Mouse (Mus musculus): ENCODE results near the gene Entpd5. TPM values are rescaled to one million over a fixed set of nuclear protein-coding genes. Genes with fewer than 3 reads are reported as not detected.

The Entpd5 gene
- total and polyA plus RNA-seq, 2 experiments from 2014 or later = 12.4 to 14.0 TPM

DNA sequence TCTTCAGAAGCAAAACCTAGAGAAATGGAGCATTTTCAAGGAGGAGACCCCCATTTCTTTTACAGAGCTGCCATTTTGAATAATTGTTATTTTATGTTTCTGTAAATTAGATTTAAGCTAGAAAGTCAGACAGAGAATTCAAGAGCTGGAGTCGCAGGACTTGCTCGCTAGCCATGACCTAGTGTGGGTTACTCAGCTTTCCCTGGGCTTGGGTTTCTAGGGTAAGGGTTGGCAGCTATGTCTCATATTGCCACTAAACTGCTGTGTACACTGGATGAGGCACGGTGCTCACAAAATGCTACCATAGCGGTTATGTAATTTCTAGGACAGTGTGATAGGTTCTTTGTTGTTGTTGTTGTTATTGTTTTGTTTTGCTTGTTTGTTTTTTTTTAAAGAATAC lies 16.1 kb downstream of the Entpd5 start:
- Histone ChIP-seq H3K4me1 (ENCODE audit: insufficient read depth) (no peaks in the 10 kb centered on the region), H3K9ac (no peak overlapping the region), H3K9me3 (ENCODE audit: low read length) (no peaks in the 10 kb centered on the region), H3K27ac (ENCODE audit: low read depth, low read length) (no peak overlapping the region), H3K4me3 (ENCODE audit: low read depth, low read length) (no peak overlapping the region), H3K36me3 (ENCODE audit: insufficient read depth) (no peaks in the 10 kb centered on the region; the same call in 1 of the 2 replicates), H3K4me2 (ENCODE audit: low read depth) (no peak overlapping the region), H3K27me3 (ENCODE audit: insufficient read depth, low read length) (no peaks in the 10 kb centered on the region)
- no peak for DNase-seq
- 99% methylated on average over 4 of the region's 4 CpGs for WGBS
- ATAC-seq = no peak
- no peak for TF ChIP-seq CTCF (IDR thresholded peaks at IDR 0.05; ENCODE audit: low read depth)

DNA sequence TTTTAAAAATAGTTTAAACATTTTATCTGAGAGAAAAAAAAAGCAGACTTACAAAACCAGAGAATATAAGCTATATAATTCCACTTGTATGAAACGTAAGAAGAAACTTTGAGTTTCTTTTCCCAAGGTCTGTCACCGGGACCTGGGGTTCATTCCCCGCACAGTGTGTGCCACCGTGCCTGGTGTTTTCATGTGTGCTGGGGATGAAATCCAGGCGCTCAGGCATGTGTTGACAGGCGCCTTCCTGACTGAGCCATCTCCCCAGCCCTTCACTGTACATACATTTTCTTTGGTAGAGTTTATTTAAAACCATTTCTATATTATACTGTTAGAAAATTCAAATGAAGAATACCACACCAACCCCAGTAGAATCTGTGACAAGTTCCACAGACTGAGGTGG lies 18.5 kb downstream of the Entpd5 start:
- no peaks in the 10 kb centered on the region for H3K9me3 ChIP-seq (ENCODE audit: low read length)
- ATAC-seq = no peak

DNA sequence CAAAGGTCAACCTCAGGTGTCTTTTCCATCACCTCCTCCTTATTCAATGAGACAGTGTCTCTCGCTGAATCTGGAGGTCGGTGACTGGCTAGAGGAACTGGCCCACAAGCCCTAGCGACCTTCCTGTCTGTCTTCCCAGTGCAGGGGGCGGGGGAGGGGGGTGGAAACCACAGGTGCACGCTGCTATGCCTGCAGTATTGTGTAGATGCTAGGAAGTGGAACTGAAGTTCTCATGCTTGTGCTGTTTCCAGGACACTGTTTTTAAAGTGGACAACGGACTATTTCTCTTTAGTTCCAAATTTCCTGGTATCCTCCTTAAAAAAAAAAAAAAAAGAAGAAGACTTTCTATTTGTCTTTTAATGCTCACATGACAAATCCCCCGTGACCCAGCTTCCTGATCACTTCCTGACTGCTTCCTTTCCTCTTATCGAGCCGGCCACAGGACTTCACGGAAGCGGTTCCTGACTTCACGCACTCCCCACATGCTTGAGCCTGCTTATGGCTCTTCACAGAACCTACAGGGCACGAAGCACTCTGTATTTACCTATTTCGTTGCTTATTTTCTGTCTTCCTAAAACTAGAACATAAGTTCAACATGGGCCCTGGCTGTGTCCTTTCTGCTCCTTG lies 19.9 kb downstream of the Entpd5 start:
- TF ChIP-seq CTCF (IDR thresholded peaks at IDR 0.05; ENCODE audit: low read depth) = no peak
- H3K4me3 ChIP-seq (ENCODE audit: low read depth, low read length) = no peak overlapping the region
- H3K36me3 ChIP-seq (ENCODE audit: insufficient read depth) = no peaks in the 10 kb centered on the region; the same call in 1 of the 2 replicates
- no peak overlapping the region for H3K9ac ChIP-seq
- no peak overlapping the region for H3K4me2 ChIP-seq (ENCODE audit: low read depth)
- H3K4me1 ChIP-seq (ENCODE audit: insufficient read depth) = no peaks in the 10 kb centered on the region
- DNase-seq (no peak), ATAC-seq (no peak)
- no peak overlapping the region for H3K27ac ChIP-seq (ENCODE audit: low read depth, low read length)
- H3K27me3 ChIP-seq (ENCODE audit: insufficient read depth, low read length) = no peaks in the 10 kb centered on the region
- no peaks in the 10 kb centered on the region for H3K9me3 ChIP-seq (ENCODE audit: low read length)
- 79% methylated on average over 14 of the region's 14 CpGs for WGBS

More for the DNA sequence above, 18.5 kb downstream of the Entpd5 start:
- 93% methylated on average over 6 of the region's 6 CpGs for whole genome bisulfite sequencing
- Histone ChIP-seq H3K4me1 (ENCODE audit: insufficient read depth) (no peaks in the 10 kb centered on the region), H3K4me2 (ENCODE audit: low read depth) (no peak overlapping the region), H3K27me3 (ENCODE audit: insufficient read depth, low read length) (no peaks in the 10 kb centered on the region), H3K9ac (no peak overlapping the region), H3K36me3 (ENCODE audit: insufficient read depth) (no peaks in the 10 kb centered on the region; the same call in 1 of the 2 replicates), H3K4me3 (ENCODE audit: low read depth, low read length) (no peak overlapping the region), H3K27ac (ENCODE audit: low read depth, low read length) (no peak overlapping the region)
- no peak for DNase-seq
- TF ChIP-seq CTCF (IDR thresholded peaks at IDR 0.05; ENCODE audit: low read depth) = no peak

DNA sequence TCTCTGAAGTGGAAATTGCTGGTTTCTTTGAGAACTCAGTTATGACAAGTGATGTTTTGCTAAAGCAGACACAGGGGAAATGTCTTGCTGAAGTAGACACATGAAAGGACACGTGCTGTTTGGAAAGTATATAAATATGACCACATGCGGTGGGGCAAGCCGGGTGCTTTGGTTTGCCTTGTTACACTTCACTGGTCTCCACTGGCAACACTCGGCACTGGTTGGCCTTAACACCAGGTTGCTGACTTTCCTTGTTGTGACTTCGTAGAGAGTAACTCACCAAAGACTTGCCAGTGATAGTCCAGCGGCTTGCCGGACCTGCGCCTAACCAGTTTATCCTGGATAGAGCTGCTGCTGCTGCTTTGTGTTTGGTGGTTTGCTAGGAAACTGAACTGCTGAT lies 20.7 kb downstream of the Entpd5 start:
- H3K27ac ChIP-seq (ENCODE audit: low read depth, low read length) = no peak overlapping the region
- H3K9me3 ChIP-seq (ENCODE audit: low read length) = no peaks in the 10 kb centered on the region
- no peak overlapping the region for H3K4me2 ChIP-seq (ENCODE audit: low read depth)
- H3K27me3 ChIP-seq (ENCODE audit: insufficient read depth, low read length) = no peaks in the 10 kb centered on the region
- no peak for TF ChIP-seq CTCF (IDR thresholded peaks at IDR 0.05; ENCODE audit: low read depth)
- DNase-seq (no peak), ATAC-seq (no peak)
- H3K4me1 ChIP-seq (ENCODE audit: insufficient read depth) = no peaks in the 10 kb centered on the region
- no peak overlapping the region for H3K9ac ChIP-seq
- 87% methylated on average over 8 of the region's 8 CpGs for WGBS
- H3K4me3 ChIP-seq (ENCODE audit: low read depth, low read length) = no peak overlapping the region
- no peaks in the 10 kb centered on the region; the same call in 1 of the 2 replicates for H3K36me3 ChIP-seq (ENCODE audit: insufficient read depth)

DNA sequence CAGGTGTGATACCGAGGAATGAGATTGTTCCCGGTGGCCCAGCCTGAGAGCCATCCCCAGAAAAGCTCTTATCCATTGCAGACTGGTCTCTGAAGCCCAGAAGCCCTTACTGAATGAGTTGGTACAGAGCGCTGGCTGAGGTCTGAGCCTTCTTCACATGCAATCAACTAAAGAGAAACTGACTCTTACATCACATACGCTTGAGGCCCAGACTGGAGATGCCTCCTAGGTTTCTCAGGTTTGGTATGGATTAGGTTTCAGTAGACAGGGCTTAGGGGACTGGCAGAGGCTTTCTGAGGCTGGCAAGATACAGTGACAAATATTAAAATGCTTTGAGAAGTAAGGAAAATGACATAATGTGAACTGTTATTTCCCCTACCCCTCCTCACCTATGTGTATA lies 23.4 kb downstream of the Entpd5 start:
- no peak for DNase-seq
- Histone ChIP-seq H3K27me3 (ENCODE audit: insufficient read depth, low read length) (no peaks in the 10 kb centered on the region), H3K9me3 (ENCODE audit: low read length) (no peaks in the 10 kb centered on the region), H3K4me2 (ENCODE audit: low read depth) (no peak overlapping the region), H3K4me3 (ENCODE audit: low read depth, low read length) (no peak overlapping the region), H3K27ac (ENCODE audit: low read depth, low read length) (no peak overlapping the region), H3K4me1 (ENCODE audit: insufficient read depth) (no peaks in the 10 kb centered on the region), H3K36me3 (ENCODE audit: insufficient read depth) (no peaks in the 10 kb centered on the region; the same call in 1 of the 2 replicates), H3K9ac (no peak overlapping the region)
- no peak for ATAC-seq
- 93% methylated on average over 4 of the region's 4 CpGs for WGBS
- TF ChIP-seq CTCF (IDR thresholded peaks at IDR 0.05; ENCODE audit: low read depth) = no peak

DNA sequence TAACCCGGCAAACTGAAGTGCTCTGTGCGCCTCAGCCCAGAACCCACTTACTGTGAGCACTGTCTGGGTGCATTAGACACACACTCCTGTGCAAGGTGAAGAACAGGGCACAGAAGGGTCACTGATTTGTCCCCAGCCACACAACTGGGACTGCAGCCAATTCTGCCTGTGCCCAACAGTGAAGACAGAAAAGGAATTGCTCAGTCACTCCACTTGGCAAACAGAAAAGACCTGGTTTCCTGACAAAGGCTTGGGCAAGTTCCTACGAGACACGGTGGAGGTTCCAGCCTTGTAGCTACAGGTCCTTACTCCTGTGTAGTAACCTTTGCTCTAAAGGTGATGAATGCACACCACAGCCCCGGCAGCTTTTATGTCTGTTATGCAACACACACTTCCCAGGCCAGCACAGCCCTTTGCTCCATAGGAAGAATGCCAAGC lies 24.2 kb downstream of the Entpd5 start:
- Histone ChIP-seq H3K4me2 (ENCODE audit: low read depth) (no peak overlapping the region), H3K36me3 (ENCODE audit: insufficient read depth) (no peaks in the 10 kb centered on the region; the same call in 1 of the 2 replicates), H3K9me3 (ENCODE audit: low read length) (no peaks in the 10 kb centered on the region), H3K4me3 (ENCODE audit: low read depth, low read length) (no peak overlapping the region), H3K27me3 (ENCODE audit: insufficient read depth, low read length) (no peaks in the 10 kb centered on the region), H3K4me1 (ENCODE audit: insufficient read depth) (no peaks in the 10 kb centered on the region), H3K27ac (ENCODE audit: low read depth, low read length) (no peak overlapping the region), H3K9ac (no peak overlapping the region)
- ATAC-seq (peak; percentile 27; the same call in 1 of the 2 replicates), DNase-seq (peak; percentile 36)
- 57% methylated on average over 5 of the region's 5 CpGs for WGBS
- TF ChIP-seq CTCF (IDR thresholded peaks at IDR 0.05; ENCODE audit: low read depth) = no peak

DNA sequence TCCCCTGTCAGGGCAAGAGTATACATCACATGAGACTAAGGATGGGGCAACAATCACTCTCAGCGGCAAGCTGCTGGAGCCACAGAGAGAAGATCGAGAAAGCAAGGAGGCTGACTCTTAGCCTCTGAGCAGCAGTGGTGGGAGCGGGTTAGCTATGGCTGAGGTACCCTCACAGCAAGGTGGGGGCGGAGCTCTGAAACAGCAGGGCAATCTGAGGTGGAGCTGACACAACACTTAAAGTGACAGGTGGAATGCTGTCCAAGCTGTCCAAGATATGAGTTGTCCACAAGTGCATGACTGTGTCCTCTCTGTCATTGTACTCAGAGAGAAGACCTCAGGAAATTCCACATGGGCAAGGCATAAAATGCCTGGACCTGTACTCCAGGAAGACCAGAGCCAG lies 26.5 kb downstream of the Entpd5 start:
- 89% methylated on average over 4 of the region's 4 CpGs for WGBS
- Histone ChIP-seq H3K4me2 (ENCODE audit: low read depth) (no peak overlapping the region), H3K36me3 (ENCODE audit: insufficient read depth) (peaks cover 11% of the 10 kb centered on the region; the same call in 1 of the 2 replicates), H3K9ac (no peak overlapping the region), H3K27me3 (ENCODE audit: insufficient read depth, low read length) (no peaks in the 10 kb centered on the region), H3K4me1 (ENCODE audit: insufficient read depth) (no peaks in the 10 kb centered on the region), H3K4me3 (ENCODE audit: low read depth, low read length) (no peak overlapping the region), H3K27ac (ENCODE audit: low read depth, low read length) (no peak overlapping the region), H3K9me3 (ENCODE audit: low read length) (no peaks in the 10 kb centered on the region)
- no peak for TF ChIP-seq CTCF (IDR thresholded peaks at IDR 0.05; ENCODE audit: low read depth)
- DNase-seq (no peak), ATAC-seq (no peak)

Measured in forebrain, postnatal 0 days (tissue).